Mouse (Mus musculus): Measurements from ENCODE around the gene Cfap299.

Cfap299 gene

DNA sequence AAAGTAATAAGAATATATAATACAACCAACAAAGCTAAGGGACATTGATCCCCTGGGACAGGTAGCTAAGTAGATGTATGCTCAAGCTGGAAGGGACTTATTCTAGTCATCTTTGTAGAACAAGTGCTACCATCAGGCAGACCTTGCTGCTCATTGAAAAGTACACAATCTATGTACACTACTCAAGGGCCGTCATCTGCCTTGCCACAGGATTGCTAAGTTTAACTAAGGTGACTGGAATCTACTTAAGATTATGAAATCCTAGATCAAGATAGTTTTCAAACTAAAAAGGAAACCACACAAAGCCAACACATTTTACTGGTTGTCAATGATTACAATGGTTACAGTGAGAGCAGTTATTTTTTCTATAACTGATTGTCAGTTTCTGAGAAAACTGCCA lies 483.3 kb downstream of the Cfap299 start:
- no peak for DNase-seq (ENCODE audit: low spot score in 2 of 2)

DNA sequence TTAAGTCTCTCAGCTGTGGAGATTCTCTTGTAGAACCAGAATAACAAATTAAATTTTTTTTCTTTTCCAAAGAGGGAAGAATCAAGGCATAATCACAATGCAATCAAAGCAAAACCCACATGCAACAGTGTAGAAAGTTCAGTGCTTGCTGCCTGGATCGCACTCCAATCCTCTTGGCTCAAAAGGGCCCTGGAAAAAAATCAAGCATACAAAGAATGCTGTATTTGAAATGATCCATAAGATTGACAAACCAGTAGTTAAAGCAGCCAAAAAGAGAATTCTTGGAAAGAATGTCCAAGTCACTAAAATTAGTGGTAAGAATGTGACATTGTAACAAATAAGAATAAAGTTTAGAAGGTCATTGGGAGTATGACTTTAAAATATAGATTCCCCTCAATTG lies 486.2 kb downstream of the Cfap299 start:
- no peak for DNase-seq (ENCODE audit: low spot score in 2 of 2)

DNA sequence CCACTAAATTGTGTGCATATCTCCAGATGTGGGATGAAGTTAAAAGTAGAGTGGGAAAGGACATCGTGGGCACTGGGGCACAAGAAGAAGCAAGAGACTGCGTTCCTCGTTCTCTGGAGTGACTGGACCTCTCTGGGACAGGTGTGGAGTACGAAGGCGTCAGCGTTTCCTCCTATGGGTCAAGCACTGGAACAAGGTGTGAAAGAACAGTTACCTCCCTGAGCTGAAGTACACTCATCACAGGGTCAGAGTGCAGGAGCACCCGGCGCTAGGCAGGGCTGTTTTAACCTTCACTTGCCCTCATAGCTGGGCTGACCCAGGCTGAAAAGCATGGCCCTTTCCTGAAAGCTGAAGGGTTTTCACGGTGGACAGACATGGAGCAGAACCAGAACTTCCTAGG lies 504.7 kb downstream of the Cfap299 start:
- DNase-seq (ENCODE audit: low spot score in 2 of 2) = no peak

DNA sequence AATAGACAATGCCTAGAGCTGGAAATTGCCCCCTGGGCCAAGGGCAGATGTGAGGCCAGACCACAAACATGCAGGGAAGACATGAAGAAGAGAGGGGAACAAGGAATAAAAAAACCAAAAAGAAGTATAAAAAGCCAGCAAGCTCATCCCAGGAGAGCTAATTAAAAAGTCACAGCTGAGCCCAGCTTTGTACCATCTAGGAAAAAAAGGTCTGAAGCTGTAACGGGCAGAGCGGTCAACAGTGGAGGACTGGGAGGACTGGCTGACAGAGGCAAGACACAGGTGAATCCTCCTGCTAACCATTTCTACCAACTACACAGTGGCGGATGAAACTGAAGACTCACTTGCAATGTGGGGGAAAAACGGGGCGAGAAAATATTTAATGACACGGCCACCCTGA lies 505.2 kb downstream of the Cfap299 start:
- no peak for DNase-seq (ENCODE audit: low spot score in 2 of 2)

DNA sequence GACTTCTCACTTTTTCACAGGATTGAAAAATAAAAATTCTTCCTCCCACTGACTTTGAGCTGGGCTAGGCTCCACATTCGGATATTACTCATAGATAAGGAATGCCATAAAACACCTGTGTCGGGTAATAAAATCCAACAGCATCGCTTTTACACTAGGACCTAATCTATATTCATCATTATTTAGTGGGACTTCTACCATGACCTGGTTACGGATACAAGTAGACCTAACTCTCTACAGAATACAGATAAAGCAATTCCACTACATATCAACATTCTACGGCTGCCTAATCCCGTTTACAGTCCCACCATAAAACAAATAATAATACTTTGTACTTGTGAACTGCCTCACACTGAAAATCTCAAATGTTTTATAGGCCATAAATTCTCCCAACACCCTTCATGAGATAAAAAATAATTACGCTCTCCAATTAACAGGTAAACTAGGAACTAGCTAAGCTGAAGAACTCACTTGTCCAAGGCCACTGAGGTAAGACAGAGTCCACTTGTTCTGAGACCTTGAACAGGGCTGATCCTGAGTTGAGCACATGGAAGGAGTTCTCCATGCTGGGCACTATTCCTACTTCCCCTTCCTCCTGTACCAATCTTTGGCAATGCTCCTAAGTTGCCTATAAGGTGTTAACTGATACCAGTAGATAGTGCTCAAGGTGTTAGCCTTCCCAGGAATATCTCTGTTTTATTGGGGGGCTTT lies 513.7 kb downstream of the Cfap299 start:
- DNase-seq (ENCODE audit: low spot score in 2 of 2) = no peak

DNA sequence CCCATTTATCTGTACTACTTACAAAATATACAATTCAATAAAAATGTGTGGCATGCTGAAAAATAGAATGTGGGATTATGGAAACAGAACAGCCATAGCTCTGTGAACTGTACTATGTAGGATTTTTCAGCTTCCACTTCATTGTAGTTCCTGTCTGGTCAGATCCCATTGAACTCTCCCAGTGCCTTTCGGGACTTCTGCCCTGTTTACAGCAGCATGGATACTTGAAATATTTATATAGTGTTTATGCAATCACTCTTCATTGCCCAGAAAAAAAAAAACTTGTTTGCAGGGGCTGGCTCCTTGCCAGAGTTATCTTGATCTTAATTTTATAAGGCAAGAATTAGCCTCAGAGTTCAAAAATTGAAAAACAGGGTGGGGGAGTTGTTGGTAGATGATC lies 515.6 kb downstream of the Cfap299 start:
- DNase-seq (ENCODE audit: low spot score in 2 of 2) = no peak
